Mouse (Mus musculus) heart, postnatal 36 days (tissue): ENCODE data around the gene Lamtor2. TPM values are rescaled to one million over a fixed set of nuclear protein-coding genes. Genes with fewer than 3 reads are reported as not detected.

Source experiments
- DNase-seq, 2 experiments: peaks; one replicate each; pipeline ENCODE4 v3.0.0; 2021 to 2022
- intact Hi-C: fragments of 180-260 bp; cut with DNase I; formaldehyde crosslinking; loops from one replicate; pipeline ENCODE4 v1.15.1; 2025
- total RNA-seq, 2 experiments: library from RNA; stranded (reverse); gene quantifications; 2 replicates each; pipeline ENCODE4 v1.2.3; 2021

The Lamtor2 gene
- total RNA-seq, 2 experiments from 2014 or later, result 94.6 to 99.1 TPM

- intact Hi-C loops, result no loop called here
- no peak for DNase-seq
Measured at GRCm38 (mm10) chr3:88544955-88545591, 7.8 kb downstream of the Lamtor2 start.

- intact Hi-C loops, result no loop called here
- no peak for DNase-seq
Measured at GRCm38 (mm10) chr3:88544514-88544913, 8.4 kb downstream of the Lamtor2 start.

- intact Hi-C loops, result no loop called here
- no peak for DNase-seq
Measured at GRCm38 (mm10) chr3:88543651-88544410, 9.0 kb downstream of the Lamtor2 start.

- no peak for DNase-seq
- intact Hi-C loops, result no loop called here
Measured at GRCm38 (mm10) chr3:88543174-88543573, 9.7 kb downstream of the Lamtor2 start.

GRCm38 (mm10) chr3:88542486-88542885 lies 10.4 kb downstream of the Lamtor2 start:
- intact Hi-C loops, result no loop called here
- no peak for DNase-seq

GRCm38 (mm10) chr3:88541622-88542401 lies 11.1 kb downstream of the Lamtor2 start:
- intact Hi-C loops, result no loop called here
- DNase-seq, result no peak

- no peak for DNase-seq
- intact Hi-C loops, result no loop called here
Measured at GRCm38 (mm10) chr3:88540085-88540484, 12.8 kb downstream of the Lamtor2 start.

- intact Hi-C loops, result no loop called here
Measured at GRCm38 (mm10) chr3:88539397-88539796, 13.5 kb downstream of the Lamtor2 start.

GRCm38 (mm10) chr3:88538271-88539145 lies 14.4 kb downstream of the Lamtor2 start:
- DNase-seq, result no peak
- intact Hi-C loops, result no loop called here

More at GRCm38 (mm10) chr3:88539397-88539796, 13.5 kb downstream of the Lamtor2 start:
- no peak for DNase-seq

GRCm38 (mm10) chr3:88537146-88537545 lies 15.7 kb downstream of the Lamtor2 start:
- DNase-seq, result no peak
- intact Hi-C loops, result no loop called here

- intact Hi-C loops, result no loop called here
- peak; percentile 81 to 83 for DNase-seq
Measured at GRCm38 (mm10) chr3:88536103-88536930, 16.6 kb downstream of the Lamtor2 start.

GRCm38 (mm10) chr3:88535527-88535926 lies 17.3 kb downstream of the Lamtor2 start:
- DNase-seq, result no peak
- intact Hi-C loops, result no loop called here

- no peak for DNase-seq
- intact Hi-C loops, result no loop called here
Measured at GRCm38 (mm10) chr3:88535005-88535404, 17.9 kb downstream of the Lamtor2 start.

GRCm38 (mm10) chr3:88533706-88534105 lies 19.2 kb downstream of the Lamtor2 start:
- no peak for DNase-seq
- intact Hi-C loops, result no loop called here

GRCm38 (mm10) chr3:88532689-88533511 lies 20.0 kb downstream of the Lamtor2 start:
- intact Hi-C loops, result no loop called here
- DNase-seq, result no peak

GRCm38 (mm10) chr3:88532299-88532674 lies 20.6 kb downstream of the Lamtor2 start, which contains the start of gene Mex3a:
Gene Mex3a, plus strand, starts transcription at chr3:88532395.
- DNase-seq, result no peak
- intact Hi-C loops, result no loop called here

GRCm38 (mm10) chr3:88531348-88532298 lies 21.3 kb downstream of the Lamtor2 start:
- DNase-seq, result peak; percentile 84 to 90
- intact Hi-C loops, result loop anchor here (2.0 kb wide), 1 partner anchor 21 kb away; the partner anchor contains the start of genes Lamtor2 and Ubqln4
